Comparison of ENCODE assay signal across 11 mouse cellular contexts in genomic region chr3:9574305-9574704, GRCm38 (mm10). TPM values are rescaled to one million over a fixed set of nuclear protein-coding genes. Genes with fewer than 3 reads are reported as not detected.
DNase-seq lines count a peak whose midpoint lies in the region; ATAC-seq and TF ChIP-seq lines count a peak whose summit lies in the region.
"Had no signal": no experiment of that assay in that cellular context is flagged by ENCODE, and none has a peak within 500 bp of the region (broad histone marks: within the 10 kb centered on the region; RNA-seq: fewer than 3 reads in every experiment).

No protein-coding gene starts in this region.

- H3K4me3 ChIP-seq in hindbrain, embryonic 10.5 days: no peak overlapping the region
- H3K4me3 ChIP-seq in hindbrain, embryonic 11.5 days (ENCODE audit: low read depth, low read length): no peak overlapping the region
- no peak overlapping the region for H3K4me3 ChIP-seq in neural tube, embryonic 15.5 days (replicated peaks)
- no peak overlapping the region for H3K4me3 ChIP-seq in limb, embryonic 14.5 days (replicated peaks; ENCODE audit: low read length)
- H3K4me3 ChIP-seq: heart, adult 2 months had no signal

- no peaks in the 10 kb centered on the region for H3K27me3 ChIP-seq in hindbrain, embryonic 10.5 days (ENCODE audit: insufficient read depth, poor library complexity, severe bottlenecking)
- H3K27me3 ChIP-seq in hindbrain, embryonic 11.5 days (ENCODE audit: control insufficient read depth, insufficient read depth, low read length): no peaks in the 10 kb centered on the region
- H3K27me3 ChIP-seq in neural tube, embryonic 15.5 days (replicated peaks): no peaks in the 10 kb centered on the region
- H3K27me3 ChIP-seq in limb, embryonic 14.5 days (ENCODE audit: control insufficient read depth, insufficient read depth, low read length): no peaks in the 10 kb centered on the region

- H3K4me2 ChIP-seq in hindbrain, embryonic 11.5 days (replicated peaks; ENCODE audit: low read depth, low read length): no peak overlapping the region
- no peak overlapping the region for H3K4me2 ChIP-seq in neural tube, embryonic 15.5 days
- peak overlapping the region; percentile 17; the same call in 1 of the 2 replicates for H3K4me2 ChIP-seq in limb, embryonic 14.5 days (replicated peaks; ENCODE audit: low read depth, low read length, severe bottlenecking)

- no peak for DNase-seq in hindbrain, embryonic 10.5 days (ENCODE audit: low spot score)
- no peak for DNase-seq in hindbrain, embryonic 11.5 days (ENCODE audit: low spot score)
- DNase-seq in neural tube, embryonic 10.5 days (ENCODE audit: extremely low spot score, low spot score): no peak
- no peak for DNase-seq in limb, embryonic 14.5 days (ENCODE audit: low spot score)
- DNase-seq in gastrocnemius, postnatal 36 days: no peak
- DNase-seq in cerebellum, postnatal 36 days: no peak
- DNase-seq in gastrocnemius, postnatal 10 days: no peak

- no peak overlapping the region for H3K9ac ChIP-seq in hindbrain, embryonic 11.5 days (ENCODE audit: low read depth, low read length)
- H3K9ac ChIP-seq in neural tube, embryonic 15.5 days (replicated peaks): no peak overlapping the region
- no peak overlapping the region for H3K9ac ChIP-seq in limb, embryonic 14.5 days (ENCODE audit: low read depth, low read length, severe bottlenecking)

- no peak for TF ChIP-seq POLR2A in limb, embryonic 14.5 days (IDR thresholded peaks at IDR 0.05; ENCODE audit: borderline replicate concordance, extremely low read depth, insufficient read depth, insufficient read length)

- intact Hi-C loops in gastrocnemius, postnatal 36 days (cut with DNase I): no loop called here

- peaks cover 31% of the 10 kb centered on the region for H3K4me1 ChIP-seq in hindbrain, embryonic 10.5 days (replicated peaks)
- H3K4me1 ChIP-seq in hindbrain, embryonic 11.5 days (replicated peaks; ENCODE audit: control insufficient read depth, insufficient read depth, low read length): no peaks in the 10 kb centered on the region
- peaks cover 27% of the 10 kb centered on the region for H3K4me1 ChIP-seq in neural tube, embryonic 15.5 days
- peaks cover 43% of the 10 kb centered on the region for H3K4me1 ChIP-seq in limb, embryonic 14.5 days (ENCODE audit: control insufficient read depth, insufficient read depth, low read length)

- no peaks in the 10 kb centered on the region for H3K36me3 ChIP-seq in hindbrain, embryonic 10.5 days
- H3K36me3 ChIP-seq in hindbrain, embryonic 11.5 days (ENCODE audit: control insufficient read depth, insufficient read depth, low read length): no peaks in the 10 kb centered on the region
- H3K36me3 ChIP-seq in neural tube, embryonic 15.5 days: no peaks in the 10 kb centered on the region
- H3K36me3 ChIP-seq in limb, embryonic 14.5 days (ENCODE audit: control insufficient read depth, insufficient read depth, low read length): no peaks in the 10 kb centered on the region
- H3K36me3 ChIP-seq: G1E had no signal

- 0 out of 2 replicates have a peak, but pooled peaks cover 3% of the 10 kb centered on the region for H3K9me3 ChIP-seq in hindbrain, embryonic 10.5 days
- H3K9me3 ChIP-seq in hindbrain, embryonic 11.5 days (ENCODE audit: control insufficient read depth, low read length): no peaks in the 10 kb centered on the region
- H3K9me3 ChIP-seq in neural tube, embryonic 15.5 days (replicated peaks): no peaks in the 10 kb centered on the region
- H3K9me3 ChIP-seq in limb, embryonic 14.5 days (ENCODE audit: control insufficient read depth, low read length): no peaks in the 10 kb centered on the region
- H3K9me3 ChIP-seq: G1E had no signal

- no peak for ATAC-seq in hindbrain, embryonic 11.5 days (ENCODE audit: low FRiP score)
- ATAC-seq in neural tube, embryonic 15.5 days (ENCODE audit: low FRiP score): 0 out of 2 replicates have a peak, but pooled peaks have one; percentile 27
- no peak for ATAC-seq in limb, embryonic 14.5 days (ENCODE audit: low FRiP score, low read depth)

- 67% methylated on average over 8 of the region's 8 CpGs for WGBS in hindbrain, embryonic 10.5 days
- WGBS in hindbrain, embryonic 11.5 days: 63% methylated on average over 8 of the region's 8 CpGs
- 54% methylated on average over 8 of the region's 8 CpGs for WGBS in neural tube, embryonic 15.5 days
- WGBS in limb, embryonic 14.5 days: 56% methylated on average over 8 of the region's 8 CpGs

- H3K27ac ChIP-seq in hindbrain, embryonic 10.5 days: peak overlapping the region; percentile 46
- H3K27ac ChIP-seq in hindbrain, embryonic 11.5 days (ENCODE audit: low read depth, low read length): no peak overlapping the region
- no peak overlapping the region for H3K27ac ChIP-seq in neural tube, embryonic 15.5 days (replicated peaks)
- H3K27ac ChIP-seq in limb, embryonic 14.5 days (replicated peaks; ENCODE audit: low read depth, low read length): 0 out of 2 replicates have a peak overlapping the region, but pooled peaks have one; percentile 5
- H3K27ac ChIP-seq: heart, adult 2 months; macrophage had no signal

RNA-seq across cellular contexts. Expression of gene Zfp704, which starts 35.6 kb away (rescaled TPM):
- 4.2 and 6.6 TPM in 2 replicates for polyA plus RNA-seq in hindbrain, embryonic 10.5 days (2016; fragmentation: Nextera tagmentation; extraction: Ambion mirVana)
- polyA plus RNA-seq in hindbrain, embryonic 11.5 days (2014; fragmentation: Nextera tagmentation; extraction: Ambion mirVana): 5.9 and 7.9 TPM in 2 replicates
- 12.0 and 12.3 TPM in 2 replicates for polyA plus RNA-seq in neural tube, embryonic 15.5 days (2015; fragmentation: Nextera tagmentation; extraction: Ambion mirVana)
- 13.4 and 13.8 TPM in 2 replicates for polyA plus RNA-seq in limb, embryonic 14.5 days (2012; rRNA removed)
- 13.4 and 14.3 TPM in 2 replicates for polyA plus RNA-seq in limb, embryonic 14.5 days (2014; fragmentation: Nextera tagmentation; extraction: Ambion mirVana)
- total RNA-seq in gastrocnemius, postnatal 36 days (2021): 1 to 10 TPM; 4.1 to 5.6 TPM
- 10 to 100 TPM; 13.4 to 16.6 TPM for total RNA-seq in gastrocnemius, postnatal 10 days (2021)

Comparison
In these comparisons a context has a peak if more than half of its experiments do, and no peak if none do; other contexts are left out.
1. H3K27ac ChIP-seq: peak in hindbrain, embryonic 10.5 days (single experiment) and limb, embryonic 14.5 days (single experiment); none in hindbrain, embryonic 11.5 days (single experiment) and neural tube, embryonic 15.5 days (single experiment).